Mouse (Mus musculus): ENCODE measurements around the gene Tarbp2.

Tarbp2 gene

DNA sequence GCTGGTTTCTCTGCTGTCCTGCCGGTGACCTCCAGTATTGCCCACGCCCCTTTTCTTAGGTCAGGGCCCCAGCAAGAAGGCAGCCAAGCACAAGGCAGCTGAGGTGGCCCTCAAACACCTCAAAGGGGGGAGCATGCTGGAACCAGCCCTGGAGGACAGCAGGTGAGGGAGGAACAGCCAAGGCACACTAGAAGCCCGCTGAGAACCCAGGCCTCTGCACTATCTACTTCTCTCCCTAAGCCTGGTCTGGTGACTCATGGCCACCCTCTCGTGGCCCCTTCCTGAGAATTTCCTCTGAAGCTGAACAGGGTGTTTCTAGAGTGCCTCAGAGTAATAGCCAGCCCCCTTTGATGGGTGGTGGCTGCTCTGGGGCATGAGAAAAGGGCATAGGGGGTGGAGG lies 2.4 kb downstream of the Tarbp2 start:
- in situ Hi-C loops (cut with MboI; ENCODE audit: unreplicated experiment in 2 of 2), result loop anchor here (5.0 to 10.0 kb wide), 3 partner anchors 58 to 154 kb away; partner anchors contain the start of gene Atp5g2 (in 1 of the 2)

- in situ Hi-C loops (cut with MboI; ENCODE audit: unreplicated experiment in 2 of 2), result loop anchor here (5.0 to 10.0 kb wide), 3 partner anchors 59 to 153 kb away; partner anchors contain the start of gene Atp5g2 (in 1 of the 2)
Observed at GRCm38 (mm10) chr15:102521480-102521879, 3.5 kb downstream of the Tarbp2 start.

DNA sequence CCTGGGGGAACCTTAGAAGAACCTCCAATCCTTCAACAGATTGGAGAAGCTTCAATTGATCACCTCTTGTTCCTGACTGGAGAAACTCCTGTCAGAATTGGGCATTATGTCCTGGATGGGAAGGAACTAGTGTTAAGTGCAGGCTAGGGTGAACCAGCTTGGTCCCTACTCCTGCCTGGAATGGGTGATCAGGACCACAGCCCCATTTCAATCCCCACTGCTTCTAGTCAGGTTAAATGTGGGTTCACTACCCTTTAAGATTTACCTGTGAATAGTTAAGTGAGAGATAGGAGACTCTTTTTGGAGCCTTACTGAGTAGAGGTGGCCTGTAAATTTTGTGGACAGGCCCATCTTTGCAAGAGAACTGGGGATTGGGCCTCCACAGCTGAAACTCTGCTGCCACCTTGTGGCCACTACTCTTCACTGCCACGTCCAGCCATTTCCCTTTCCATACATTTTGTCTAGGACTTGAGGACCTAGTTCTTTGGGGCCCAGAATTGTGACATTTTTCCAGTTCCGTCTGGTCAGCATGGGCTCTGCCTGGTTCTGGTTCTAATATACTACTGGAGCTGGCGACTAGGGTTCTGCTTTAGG lies 7.0 kb downstream of the Tarbp2 start, which contains the start of gene Npff:
Gene Npff, minus strand, starts transcription at position 51 of the 594 bp plus-strand sequence.
- in situ Hi-C loops (cut with MboI; ENCODE audit: unreplicated experiment in 2 of 2), result loop anchor here (5.0 to 25.0 kb wide), 5 partner anchors 63 to 937 kb away; partner anchors contain the start of genes Atp5g2 (in 1 of the 2) and Nckap1l (in 1 of the 2)

DNA sequence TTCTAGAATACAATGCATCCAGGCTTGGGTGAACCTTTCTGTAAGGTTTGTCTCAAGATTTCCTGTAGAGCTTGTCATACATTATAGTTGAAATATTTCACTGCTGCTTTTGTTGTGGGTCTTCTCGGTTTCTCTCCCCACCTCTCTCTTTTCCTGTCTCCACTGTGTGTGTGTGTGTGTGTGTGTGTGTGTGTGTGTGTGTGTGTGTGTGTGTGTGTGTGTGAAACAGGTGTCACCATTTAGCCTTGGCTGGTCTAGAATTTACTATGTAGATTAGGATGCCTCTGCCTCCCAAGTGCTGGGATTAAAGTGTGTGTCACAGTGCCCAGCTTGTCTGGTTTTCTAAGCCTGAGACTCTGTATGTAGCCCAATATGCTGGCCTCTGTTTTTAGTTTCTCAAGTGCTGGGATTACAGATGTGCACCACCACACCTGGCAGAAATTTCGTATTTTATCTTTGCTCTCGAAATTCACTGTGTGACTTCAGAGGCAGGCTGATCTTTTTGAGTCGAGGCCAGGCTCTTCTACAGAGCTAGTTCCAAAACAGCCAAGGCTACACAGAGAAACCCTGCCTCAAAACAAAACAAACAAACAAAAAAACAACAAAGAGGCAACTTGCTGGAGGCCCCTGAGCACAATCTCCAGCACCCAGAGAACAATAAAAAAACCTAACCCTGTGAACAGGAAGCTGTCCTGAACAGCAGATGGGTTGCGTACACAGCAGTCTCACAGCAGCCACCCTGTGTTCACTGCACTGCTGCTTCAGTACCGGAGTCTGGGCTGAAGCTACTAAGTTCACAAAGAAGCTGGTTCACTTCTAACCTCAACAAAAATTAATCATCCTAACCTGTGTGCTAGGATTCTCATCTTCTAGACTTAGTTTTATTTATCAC lies 8.4 kb downstream of the Tarbp2 start:
- in situ Hi-C loops (cut with MboI; ENCODE audit: unreplicated experiment in 2 of 2), result loop anchor here (5.0 to 25.0 kb wide), 4 partner anchors 96 to 936 kb away; partner anchors contain the start of genes Atp5g2 (in 1 of the 2) and Nckap1l (in 1 of the 2)

DNA sequence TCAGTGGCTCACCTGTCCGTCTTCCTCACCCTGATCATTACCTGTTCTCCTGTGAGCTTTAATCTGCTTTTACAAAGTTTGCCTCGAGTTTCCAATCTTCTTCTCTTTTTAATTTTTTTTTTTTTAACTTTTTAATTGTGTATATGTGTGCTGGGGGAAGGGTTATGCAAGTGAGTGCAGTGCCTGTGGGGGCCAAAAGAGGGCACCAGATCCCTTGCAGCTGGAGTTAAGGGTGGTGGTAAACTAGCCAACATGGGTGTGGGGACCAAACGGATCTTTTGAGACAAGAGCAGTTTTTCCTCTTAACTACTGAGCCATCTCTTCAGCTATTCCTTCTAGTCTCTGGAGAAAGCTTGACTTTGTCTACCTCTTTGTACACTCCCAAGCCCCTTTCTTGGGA lies 9.9 kb downstream of the Tarbp2 start:
- in situ Hi-C loops (cut with MboI; ENCODE audit: unreplicated experiment in 2 of 2), result loop anchor here (5.0 to 25.0 kb wide), 4 partner anchors 94 to 934 kb away; partner anchors contain the start of genes Atp5g2 (in 1 of the 2) and Nckap1l (in 1 of the 2)

DNA sequence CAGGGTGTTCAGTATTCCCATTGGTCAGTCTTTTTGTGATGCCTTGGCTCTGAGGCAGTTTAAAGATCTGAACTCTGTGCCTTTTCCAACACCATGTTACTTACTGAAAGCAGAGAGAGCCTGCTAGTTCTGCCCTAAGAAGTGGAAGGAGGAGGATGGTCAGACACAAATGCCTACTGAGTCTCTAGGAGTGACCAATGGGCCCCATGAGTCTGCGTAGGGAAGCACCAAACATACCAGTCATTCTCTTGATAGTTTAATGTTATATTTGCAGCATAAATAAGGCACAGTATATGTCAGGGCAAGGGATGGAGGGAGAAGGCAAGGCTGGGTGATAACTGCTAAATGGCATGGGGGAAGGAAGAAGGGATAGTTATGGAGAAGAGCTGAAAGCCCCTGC lies 10.4 kb downstream of the Tarbp2 start:
- in situ Hi-C loops (cut with MboI; ENCODE audit: unreplicated experiment in 2 of 2), result loop anchor here (5.0 to 25.0 kb wide), 4 partner anchors 94 to 934 kb away; partner anchors contain the start of genes Atp5g2 (in 1 of the 2) and Nckap1l (in 1 of the 2)

- in situ Hi-C loops (cut with MboI; ENCODE audit: unreplicated experiment in 2 of 2), result loop anchor here in 1 of 2 experiments (25.0 kb wide), 1 partner anchor 932 kb away; the partner anchor contains the start of gene Nckap1l
Observed at GRCm38 (mm10) chr15:102530566-102530965, 12.6 kb downstream of the Tarbp2 start.

DNA sequence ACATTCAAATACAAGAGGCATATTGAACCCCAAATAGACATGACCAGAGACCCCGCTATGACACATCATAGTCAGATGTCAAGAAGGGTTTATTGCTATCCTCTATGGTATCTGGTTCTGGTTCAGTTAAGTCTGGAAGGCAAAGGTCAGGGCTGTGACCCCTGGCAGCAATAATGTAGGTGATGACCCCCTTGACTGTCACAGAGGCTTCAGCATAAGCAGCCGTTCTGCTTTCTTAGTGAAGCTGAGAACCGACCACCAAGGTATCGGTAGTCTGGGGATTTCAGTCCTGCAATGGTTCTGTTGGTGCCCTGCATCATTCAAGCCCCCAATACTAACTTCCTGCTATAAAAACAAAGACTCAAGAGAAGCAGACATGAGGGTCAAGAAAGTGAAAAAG lies 13.6 kb downstream of the Tarbp2 start:
- in situ Hi-C loops (cut with MboI; ENCODE audit: unreplicated experiment in 2 of 2), result loop anchor here in 1 of 2 experiments (25.0 kb wide), 1 partner anchor 931 kb away; the partner anchor contains the start of gene Nckap1l

- in situ Hi-C loops (cut with MboI; ENCODE audit: unreplicated experiment in 2 of 2), result loop anchor here in 1 of 2 experiments (25.0 kb wide), 1 partner anchor 930 kb away; the partner anchor contains the start of gene Nckap1l
Observed at GRCm38 (mm10) chr15:102532106-102532900, 14.3 kb downstream of the Tarbp2 start.

GRCm38 (mm10) chr15:102533926-102534325 lies 15.9 kb downstream of the Tarbp2 start:
- in situ Hi-C loops (cut with MboI; ENCODE audit: unreplicated experiment in 2 of 2), result loop anchor here in 1 of 2 experiments (25.0 kb wide), 1 partner anchor 928 kb away; the partner anchor contains the start of gene Nckap1l

GRCm38 (mm10) chr15:102544801-102545200 lies 26.8 kb downstream of the Tarbp2 start:
- in situ Hi-C loops (cut with MboI; ENCODE audit: unreplicated experiment in 2 of 2), result loop anchor here in 1 of 2 experiments (10.0 to 25.0 kb wide), 2 partner anchors 110 to 918 kb away; partner anchors contain the start of gene Nckap1l

DNA sequence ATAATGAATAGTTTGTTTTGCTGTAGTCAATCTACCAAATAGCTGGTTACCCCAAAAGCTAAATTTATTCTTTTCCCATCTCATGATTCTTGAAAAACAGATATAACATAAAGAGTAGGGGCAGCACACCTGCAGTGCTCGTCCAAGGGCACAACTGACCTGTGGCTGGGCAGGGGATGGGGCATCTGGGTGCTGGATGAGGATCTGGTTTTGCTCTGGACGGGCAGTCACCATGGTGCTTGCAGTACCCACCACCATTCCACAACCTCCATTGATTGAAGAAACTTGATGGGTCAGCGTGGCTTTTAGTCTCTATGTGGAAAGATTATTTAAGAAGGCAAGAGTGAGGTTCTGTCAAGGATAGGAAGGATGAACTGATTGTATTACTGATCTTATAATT lies 28.3 kb downstream of the Tarbp2 start:
- in situ Hi-C loops (cut with MboI; ENCODE audit: unreplicated experiment in 2 of 2), result loop anchor here in 1 of 2 experiments (10.0 to 25.0 kb wide), 2 partner anchors 109 to 916 kb away; partner anchors contain the start of gene Nckap1l

GRCm38 (mm10) chr15:102546677-102547427 lies 28.9 kb downstream of the Tarbp2 start:
- in situ Hi-C loops (cut with MboI; ENCODE audit: unreplicated experiment in 2 of 2), result loop anchor here in 1 of 2 experiments (10.0 to 25.0 kb wide), 2 partner anchors 108 to 915 kb away; partner anchors contain the start of gene Nckap1l

DNA sequence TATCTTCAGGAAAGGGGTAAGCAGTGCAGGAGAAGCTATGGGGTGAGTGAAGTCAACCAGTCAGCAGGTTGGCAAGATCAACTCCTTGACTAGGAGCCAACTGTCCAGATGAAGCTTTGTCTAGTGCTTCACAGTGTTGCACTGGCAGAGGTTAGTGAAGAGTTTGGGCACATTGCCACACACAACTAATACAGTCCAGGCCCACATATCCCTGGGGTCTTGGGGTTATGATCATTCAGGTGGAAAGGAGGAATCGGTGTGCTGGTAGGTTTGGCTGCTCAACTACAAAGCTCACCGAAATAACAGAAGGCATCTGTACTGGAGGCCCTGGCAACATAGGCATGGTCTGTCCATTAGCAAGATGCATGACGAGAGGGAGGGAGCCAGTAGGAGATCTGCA lies 29.5 kb downstream of the Tarbp2 start:
- in situ Hi-C loops (cut with MboI; ENCODE audit: unreplicated experiment in 2 of 2), result loop anchor here in 1 of 2 experiments (10.0 to 25.0 kb wide), 2 partner anchors 107 to 915 kb away; partner anchors contain the start of gene Nckap1l

DNA sequence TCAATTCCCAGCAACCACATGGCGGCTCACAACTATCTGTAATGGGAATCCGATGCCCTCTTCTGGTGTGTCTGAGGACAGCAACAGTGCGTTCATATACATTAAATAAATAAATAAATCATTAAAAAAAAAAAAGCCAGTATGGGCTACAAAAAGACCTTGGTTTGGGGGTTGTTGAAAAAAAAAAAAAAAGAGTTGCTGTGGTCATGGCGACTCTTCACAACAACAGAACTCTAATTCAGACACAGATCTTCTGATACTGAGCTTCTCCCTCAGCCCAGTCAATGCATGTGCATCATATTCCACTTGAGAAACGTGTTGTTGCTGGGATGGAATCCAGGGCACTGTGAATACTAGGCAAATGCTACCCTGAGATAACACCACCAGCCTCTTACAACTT lies 34.6 kb downstream of the Tarbp2 start:
- in situ Hi-C loops (cut with MboI; ENCODE audit: unreplicated experiment in 2 of 2), result no loop called here

DNA sequence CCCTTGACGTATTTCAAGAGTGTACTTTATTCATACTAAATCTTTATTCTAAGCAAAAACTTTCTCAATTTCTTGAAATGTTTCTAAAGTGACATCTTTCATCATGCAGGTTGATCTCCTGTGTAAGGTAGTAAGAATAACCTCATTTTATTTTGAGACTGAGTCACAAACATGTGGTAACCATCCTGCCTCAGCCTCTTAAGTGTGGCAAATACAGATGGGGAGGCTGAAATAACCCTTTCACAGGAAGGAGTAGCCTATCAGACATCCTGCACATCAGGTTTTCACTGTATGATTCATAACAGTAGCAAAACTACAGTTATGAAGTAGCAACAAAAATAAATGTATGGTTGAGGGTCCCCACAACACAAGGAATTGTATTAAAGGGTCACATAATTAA lies 37.6 kb downstream of the Tarbp2 start:
- in situ Hi-C loops (cut with MboI; ENCODE audit: unreplicated experiment in 2 of 2), result no loop called here

GRCm38 (mm10) chr15:102557580-102557979 lies 39.6 kb downstream of the Tarbp2 start:
- in situ Hi-C loops (cut with MboI; ENCODE audit: unreplicated experiment in 2 of 2), result no loop called here

GRCm38 (mm10) chr15:102562491-102562890 lies 44.5 kb downstream of the Tarbp2 start:
- in situ Hi-C loops (cut with MboI; ENCODE audit: unreplicated experiment in 2 of 2), result no loop called here

DNA sequence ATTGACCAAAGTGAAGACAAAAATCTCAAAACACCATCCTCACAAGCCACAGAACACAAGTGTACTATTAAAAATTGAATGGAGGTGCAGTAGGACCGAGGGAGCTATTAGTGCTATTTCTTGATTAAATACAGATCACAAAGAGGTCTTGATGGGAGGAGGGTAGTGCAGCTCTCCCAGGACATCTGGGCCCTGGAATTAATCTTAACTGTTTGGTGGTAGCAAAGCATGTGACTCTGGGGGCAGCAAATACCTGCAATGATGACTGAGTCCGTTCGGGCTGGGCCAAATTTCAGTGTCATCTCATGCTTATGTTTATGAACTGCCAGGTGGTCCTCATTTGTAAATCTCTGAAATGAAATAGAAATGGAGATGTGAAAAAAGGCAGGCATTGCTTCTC lies 45.1 kb downstream of the Tarbp2 start:
- in situ Hi-C loops (cut with MboI; ENCODE audit: unreplicated experiment in 2 of 2), result no loop called here

Measured in v-Abl transformed pro-B cells (cell line).